8 mouse cellular contexts compared by ENCODE assay signal in the genomic region with DNA sequence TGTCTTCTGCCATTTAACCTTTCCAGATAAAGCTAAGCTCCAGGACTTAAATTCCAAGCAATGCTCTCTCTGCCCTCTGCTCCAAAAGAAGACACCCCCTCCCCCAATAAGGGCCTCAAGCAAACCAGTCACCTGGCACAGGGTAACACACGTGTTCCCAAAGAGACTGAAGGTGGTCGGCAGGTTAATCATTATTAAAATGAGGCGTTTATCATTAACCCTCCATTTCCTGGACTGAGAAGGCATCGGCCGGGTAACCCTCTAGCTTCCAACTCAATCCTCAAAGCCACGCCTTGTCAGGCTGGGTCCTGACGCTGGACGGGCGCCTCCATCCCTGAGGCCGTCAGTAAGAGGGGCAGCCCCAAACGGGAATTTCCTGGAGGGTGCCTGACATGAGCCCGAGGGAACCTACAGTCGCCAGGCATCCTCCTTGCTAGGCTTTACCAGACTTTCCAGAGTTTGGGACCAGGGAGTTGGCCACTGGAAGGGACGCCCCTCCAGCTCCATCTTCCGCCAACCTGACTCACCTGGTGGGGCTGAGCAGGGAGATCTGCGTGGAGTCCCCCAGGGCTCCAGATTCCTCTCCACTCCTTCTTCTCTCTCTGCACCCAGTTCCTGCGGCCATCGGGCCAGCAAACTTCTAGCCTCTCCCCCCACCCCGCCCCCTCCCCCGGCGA. TPM values are rescaled to one million over a fixed set of nuclear protein-coding genes. Genes with fewer than 3 reads are reported as not detected.
DNase-seq lines count a peak whose midpoint lies in the region; ATAC-seq lines count a peak whose summit lies in the region.

No protein-coding gene starts in this region.

- ATAC-seq in hindbrain, embryonic 14.5 days (ENCODE audit: low FRiP score) = no peak
- no peak for ATAC-seq in liver, embryonic 12.5 days
- peak; percentile 0; the same call in 1 of the 2 replicates for ATAC-seq in neural tube, embryonic 14.5 days (ENCODE audit: low read depth)
- ATAC-seq in frontal cortex, adult (ENCODE audit: low TSS enrichment) = no peak

- 2% methylated on average over 21 of the region's 21 CpGs for WGBS in hindbrain, embryonic 14.5 days
- 9% methylated on average over 21 of the region's 21 CpGs for WGBS in liver, embryonic 12.5 days (ENCODE audit: insufficient replicate concordance)
- 2% methylated on average over 21 of the region's 21 CpGs for WGBS in neural tube, embryonic 14.5 days

- peaks cover 6% of the 10 kb centered on the region for H3K36me3 ChIP-seq in hindbrain, embryonic 14.5 days (replicated peaks; ENCODE audit: control insufficient read depth, insufficient read depth)
- H3K36me3 ChIP-seq in liver, embryonic 12.5 days = no peaks in the 10 kb centered on the region
- H3K36me3 ChIP-seq in neural tube, embryonic 14.5 days (ENCODE audit: control insufficient read depth, insufficient read depth, low read length) = no peaks in the 10 kb centered on the region

- no peaks in the 10 kb centered on the region for H3K27me3 ChIP-seq in hindbrain, embryonic 14.5 days (ENCODE audit: control insufficient read depth, insufficient read depth, low read length)
- H3K27me3 ChIP-seq in liver, embryonic 12.5 days (replicated peaks) = peaks cover 53% of the 10 kb centered on the region
- H3K27me3 ChIP-seq in neural tube, embryonic 14.5 days (ENCODE audit: control insufficient read depth, insufficient read depth, low read length) = no peaks in the 10 kb centered on the region

- DNase-seq in right cerebral cortex, postnatal 4 days = peak; percentile 23
- DNase-seq in right cerebral cortex, postnatal 14 days = no peak
- peak; percentile 17 for DNase-seq in embryo, embryonic 11.5 days (ENCODE audit: low read depth, low spot score)
- no peak for DNase-seq in hindbrain, embryonic 14.5 days (ENCODE audit: low spot score)
- no peak for DNase-seq in spleen, postnatal 4 days (ENCODE audit: low spot score in 2 of 2)

- H3K4me3 ChIP-seq in hindbrain, embryonic 14.5 days (replicated peaks; ENCODE audit: low read length) = peak overlapping the region; percentile 77
- H3K4me3 ChIP-seq in liver, embryonic 12.5 days = peak overlapping the region; percentile 64
- peak overlapping the region; percentile 76 for H3K4me3 ChIP-seq in neural tube, embryonic 14.5 days (ENCODE audit: low read depth, low read length)

- H3K4me1 ChIP-seq in hindbrain, embryonic 14.5 days (replicated peaks; ENCODE audit: control insufficient read depth, insufficient read depth, low read length) = peaks cover 22% of the 10 kb centered on the region
- H3K4me1 ChIP-seq in liver, embryonic 12.5 days = peaks cover 23% of the 10 kb centered on the region
- peaks cover 9% of the 10 kb centered on the region; the same call in 1 of the 2 replicates for H3K4me1 ChIP-seq in neural tube, embryonic 14.5 days (ENCODE audit: control insufficient read depth, insufficient read depth, low read length)

- H3K4me2 ChIP-seq in hindbrain, embryonic 14.5 days (replicated peaks) = peak overlapping the region; percentile 75
- H3K4me2 ChIP-seq in liver, embryonic 12.5 days = peak overlapping the region; percentile 79
- H3K4me2 ChIP-seq in neural tube, embryonic 14.5 days (ENCODE audit: low read depth, low read length) = peak overlapping the region; percentile 86

- H3K9ac ChIP-seq in hindbrain, embryonic 14.5 days = peak overlapping the region; percentile 87
- peak overlapping the region; percentile 53; the same call in 1 of the 2 replicates for H3K9ac ChIP-seq in liver, embryonic 12.5 days
- peak overlapping the region; percentile 87 for H3K9ac ChIP-seq in neural tube, embryonic 14.5 days (replicated peaks; ENCODE audit: low read depth, low read length)

- H3K9me3 ChIP-seq in hindbrain, embryonic 14.5 days (ENCODE audit: control insufficient read depth, low read length) = no peaks in the 10 kb centered on the region
- no peaks in the 10 kb centered on the region for H3K9me3 ChIP-seq in liver, embryonic 12.5 days (replicated peaks)
- no peaks in the 10 kb centered on the region for H3K9me3 ChIP-seq in neural tube, embryonic 14.5 days (ENCODE audit: control insufficient read depth, low read length)

- no peak overlapping the region for H3K27ac ChIP-seq in hindbrain, embryonic 14.5 days
- H3K27ac ChIP-seq in liver, embryonic 12.5 days = no peak overlapping the region
- H3K27ac ChIP-seq in neural tube, embryonic 14.5 days (ENCODE audit: low read depth, low read length) = no peak overlapping the region

RNA-seq across cellular contexts. Expression of a gene that starts 0.7 kb away (rescaled TPM):
- polyA plus RNA-seq in hindbrain, embryonic 14.5 days (2014; fragmentation: Nextera tagmentation; extraction: Ambion mirVana) = 38.7 and 43.3 TPM in 2 replicates
- 9.9 and 10.7 TPM in 2 replicates for polyA plus RNA-seq in liver, embryonic 12.5 days (2016; fragmentation: Nextera tagmentation; extraction: Ambion mirVana)
- polyA plus RNA-seq in neural tube, embryonic 14.5 days (2014; fragmentation: Nextera tagmentation; extraction: Ambion mirVana) = 36.0 and 42.5 TPM in 2 replicates

RNA-seq across cellular contexts. Expression of a gene that starts 47.3 kb away (rescaled TPM):
- 0.05 and 0.32 TPM in 2 replicates for polyA plus RNA-seq in hindbrain, embryonic 14.5 days (2014; fragmentation: Nextera tagmentation; extraction: Ambion mirVana)
- 1.9 and 2.2 TPM in 2 replicates for polyA plus RNA-seq in liver, embryonic 12.5 days (2016; fragmentation: Nextera tagmentation; extraction: Ambion mirVana)
- 0.04 and 0.62 TPM in 2 replicates for polyA plus RNA-seq in neural tube, embryonic 14.5 days (2014; fragmentation: Nextera tagmentation; extraction: Ambion mirVana)

Comparison
In these comparisons a context has a peak if more than half of its experiments do, and no peak if none do; other contexts are left out.
1. DNase-seq: peak in right cerebral cortex, postnatal 4 days (single experiment) and embryo, embryonic 11.5 days (single experiment); none in right cerebral cortex, postnatal 14 days (single experiment), hindbrain, embryonic 14.5 days (single experiment) and spleen, postnatal 4 days (0 of 2).
2. Peak in every context shown above with its lines, with median percentiles within 50 percentile points of each other: H3K4me2 ChIP-seq, H3K4me3 ChIP-seq and H3K9ac ChIP-seq.